Mouse (Mus musculus): Measurements from ENCODE around the gene Hipk1. TPM values are rescaled to one million over a fixed set of nuclear protein-coding genes. Genes with fewer than 3 reads are reported as not detected.

The Hipk1 gene
- polyA plus RNA-seq, 1 experiment from 2014 or later = 12.2 TPM

Other genes starting within 250 kb of the Hipk1 start
- gene Syt6, start 216.3 kb downstream of the Hipk1 start, polyA plus RNA-seq (2014; fragmentation: Nextera tagmentation; extraction: Ambion mirVana) = 0.18 and 0.59 TPM in 2 replicates
- gene Atg4a-ps, start 145.5 kb downstream of the Hipk1 start, polyA plus RNA-seq (2014; fragmentation: Nextera tagmentation; extraction: Ambion mirVana) = 0.09 and 0.13 TPM in 2 replicates
- gene Olfml3, start 53.6 kb downstream of the Hipk1 start, polyA plus RNA-seq (2014; fragmentation: Nextera tagmentation; extraction: Ambion mirVana) = 21.8 and 22.4 TPM in 2 replicates
- gene Gm10964, start 52.2 kb downstream of the Hipk1 start, polyA plus RNA-seq (2014; fragmentation: Nextera tagmentation; extraction: Ambion mirVana) = not detected in 2 replicates
- 23.4 and 27.5 TPM in 2 replicates for gene Dclre1b, start 17.9 kb upstream of the Hipk1 start, polyA plus RNA-seq (2014; fragmentation: Nextera tagmentation; extraction: Ambion mirVana)
- 17.5 and 20.4 TPM in 2 replicates for gene Ap4b1, start 18.0 kb upstream of the Hipk1 start, polyA plus RNA-seq (2014; fragmentation: Nextera tagmentation; extraction: Ambion mirVana)
- gene Gm43064, start 18.0 kb upstream of the Hipk1 start, polyA plus RNA-seq (2014; fragmentation: Nextera tagmentation; extraction: Ambion mirVana) = 0.18 and 0.19 TPM in 2 replicates
- gene Bcl2l15, start 41.0 kb upstream of the Hipk1 start, polyA plus RNA-seq (2014; fragmentation: Nextera tagmentation; extraction: Ambion mirVana) = 0.36 and 0.66 TPM in 2 replicates
- 0.90 and 1.8 TPM in 2 replicates for gene Ptpn22, start 68.2 kb upstream of the Hipk1 start, polyA plus RNA-seq (2014; fragmentation: Nextera tagmentation; extraction: Ambion mirVana)
- 7.6 and 7.9 TPM in 2 replicates for gene Rsbn1, start 122.6 kb upstream of the Hipk1 start, polyA plus RNA-seq (2014; fragmentation: Nextera tagmentation; extraction: Ambion mirVana)
- gene Phtf1, start 176.5 kb upstream of the Hipk1 start, polyA plus RNA-seq (2014; fragmentation: Nextera tagmentation; extraction: Ambion mirVana) = 18.7 and 18.9 TPM in 2 replicates